Mouse (Mus musculus) neural tube, embryonic 15.5 days (tissue): ENCODE results near the gene Ptpn12. TPM values are rescaled to one million over a fixed set of nuclear protein-coding genes. Genes with fewer than 3 reads are reported as not detected.

Experiments used
- ATAC-seq: fragments of 200-750 bp; cut with Nextera tagmentation; 2 replicates; pipeline ENCODE4 v1.8.0; 2017; ENCODE audit warnings: mild to moderate bottlenecking, moderate TSS enrichment, moderate library complexity; ENCODE audit not compliant: low FRiP score
- H3K27ac ChIP-seq: fragments of 300-500 bp; sonication (generic); replicated peaks from 2 replicates; pipeline ENCODE4 v1.5.1; 2015; ENCODE audit warnings: mild to moderate bottlenecking, inconsistent platforms
- H3K27me3 ChIP-seq: fragments of 300-500 bp; sonication (generic); replicated peaks from 2 replicates; pipeline ENCODE4 v1.6.1; 2015; ENCODE audit warnings: inconsistent platforms
- H3K36me3 ChIP-seq: fragments of 300-500 bp; sonication (generic); 2 replicates; pipeline ENCODE4 v1.6.1; 2015; ENCODE audit warnings: inconsistent platforms
- H3K4me1 ChIP-seq: fragments of 300-500 bp; sonication (generic); 2 replicates; pipeline ENCODE4 v1.6.1; 2015; ENCODE audit warnings: inconsistent platforms
- H3K4me2 ChIP-seq: fragments of 300-500 bp; sonication (generic); 2 replicates; pipeline ENCODE4 v1.6.1; 2015; ENCODE audit warnings: inconsistent platforms, mild to moderate bottlenecking, moderate library complexity
- H3K4me3 ChIP-seq: fragments of 300-500 bp; sonication (generic); replicated peaks from 2 replicates; pipeline ENCODE4 v1.5.1; 2015; ENCODE audit warnings: mild to moderate bottlenecking, inconsistent platforms
- H3K9ac ChIP-seq: fragments of 300-500 bp; sonication (generic); replicated peaks from 2 replicates; pipeline ENCODE4 v1.6.1; 2015; ENCODE audit warnings: mild to moderate bottlenecking, inconsistent platforms
- H3K9me3 ChIP-seq: fragments of 300-500 bp; sonication (generic); replicated peaks from 2 replicates; pipeline ENCODE4 v1.6.1; 2016; ENCODE audit warnings: inconsistent platforms
- WGBS: fragments of 180-500 bp; shearing (Covaris S2); methylation state at CpG from one replicate; pipeline ENCODE4 v1.1.7; 2015; ENCODE audit warnings: mixed read lengths; 5-methylcytosine and 5-hydroxymethylcytosine counted together
- polyA plus RNA-seq: library from polyadenylated mRNA; unstranded; fragments of >200 nt; fragmentation: Nextera tagmentation; extraction: Ambion mirVana; gene quantifications from 2 replicates; pipeline ENCODE4 v1.2.1, GENCODE M21; 2015

Ptpn12 gene
- polyA plus RNA-seq, 1 experiment from 2014 or later: 21.8 TPM

- no peaks in the 10 kb centered on the region for H3K36me3 ChIP-seq
- no peak overlapping the region for H3K4me2 ChIP-seq
Observed at GRCm38 (mm10) chr5:20967942-20968341, 87.8 kb downstream of the Ptpn12 start.

GRCm38 (mm10) chr5:20964446-20964845 is 91.3 kb downstream of the Ptpn12 start:
- H3K36me3 ChIP-seq: no peaks in the 10 kb centered on the region
- no peak for ATAC-seq
- no peak overlapping the region for H3K9ac ChIP-seq
- 75% methylated on average over 6 of the region's 6 CpGs for WGBS
- no peak overlapping the region for H3K4me3 ChIP-seq
- no peak overlapping the region for H3K4me2 ChIP-seq
- H3K9me3 ChIP-seq: no peaks in the 10 kb centered on the region
- H3K27ac ChIP-seq: no peak overlapping the region
- H3K4me1 ChIP-seq: 0 out of 2 replicates have a peak, but pooled peaks cover 5% of the 10 kb centered on the region
- no peaks in the 10 kb centered on the region for H3K27me3 ChIP-seq

More at GRCm38 (mm10) chr5:20967942-20968341, 87.8 kb downstream of the Ptpn12 start:
- no peak overlapping the region for H3K27ac ChIP-seq
- H3K9me3 ChIP-seq: no peaks in the 10 kb centered on the region
- no peak overlapping the region for H3K4me3 ChIP-seq
- peak; percentile 51 for ATAC-seq
- H3K27me3 ChIP-seq: no peaks in the 10 kb centered on the region
- 38% methylated on average over 4 of the region's 4 CpGs for WGBS
- 0 out of 2 replicates have a peak, but pooled peaks cover 5% of the 10 kb centered on the region for H3K4me1 ChIP-seq
- no peak overlapping the region for H3K9ac ChIP-seq

GRCm38 (mm10) chr5:20963295-20963694 is 92.4 kb downstream of the Ptpn12 start:
- Histone ChIP-seq H3K4me2 (no peak overlapping the region), H3K9me3 (no peaks in the 10 kb centered on the region), H3K9ac (no peak overlapping the region), H3K27ac (no peak overlapping the region), H3K4me1 (0 out of 2 replicates have a peak, but pooled peaks cover 5% of the 10 kb centered on the region), H3K27me3 (no peaks in the 10 kb centered on the region), H3K36me3 (no peaks in the 10 kb centered on the region), H3K4me3 (no peak overlapping the region)
- peak; percentile 37; the same call in 1 of the 2 replicates for ATAC-seq
- WGBS: 69% methylated on average over 9 of the region's 9 CpGs

GRCm38 (mm10) chr5:20960927-20961326 is 94.8 kb downstream of the Ptpn12 start:
- 0 out of 2 replicates have a peak, but pooled peaks cover 2% of the 10 kb centered on the region for H3K4me1 ChIP-seq
- no peak overlapping the region for H3K27ac ChIP-seq
- 0 out of 2 replicates have a peak, but pooled peaks cover 4% of the 10 kb centered on the region for H3K9me3 ChIP-seq
- H3K4me3 ChIP-seq: no peak overlapping the region
- no peaks in the 10 kb centered on the region for H3K27me3 ChIP-seq
- 89% methylated on average over 2 of the region's 2 CpGs for WGBS
- ATAC-seq: no peak
- no peak overlapping the region for H3K4me2 ChIP-seq
- no peak overlapping the region for H3K9ac ChIP-seq
- no peaks in the 10 kb centered on the region; the same call in 1 of the 2 replicates for H3K36me3 ChIP-seq

- no peak within 1 kb of the TSS for H3K4me3 ChIP-seq
- H3K27me3 ChIP-seq: no peaks in the 10 kb centered on the region
- 0 out of 2 replicates have a peak, but pooled peaks cover 4% of the 10 kb centered on the region for H3K9me3 ChIP-seq
- no peak for ATAC-seq
- peaks cover 9% of the 10 kb centered on the region for H3K4me1 ChIP-seq
- no peaks in the 10 kb centered on the region; the same call in 1 of the 2 replicates for H3K36me3 ChIP-seq
- no peak within 1 kb of the TSS for H3K9ac ChIP-seq
- no peak within 1 kb of the TSS for H3K4me2 ChIP-seq
- H3K27ac ChIP-seq: no peak within 1 kb of the TSS
- WGBS: 95% methylated on average over 3 of the region's 3 CpGs
Observed at GRCm38 (mm10) chr5:20956298-20956697, 99.4 kb downstream of the Ptpn12 start, which contains the start of gene Rsbn1l. Rsbn1l (minus strand) TSS chr5:20956398.

GRCm38 (mm10) chr5:20955114-20955835 is 100.4 kb downstream of the Ptpn12 start:
- Histone ChIP-seq H3K4me3 (no peak overlapping the region), H3K9ac (no peak overlapping the region), H3K4me2 (no peak overlapping the region), H3K9me3 (0 out of 2 replicates have a peak, but pooled peaks cover 4% of the 10 kb centered on the region), H3K36me3 (no peaks in the 10 kb centered on the region; the same call in 1 of the 2 replicates), H3K27ac (no peak overlapping the region), H3K27me3 (no peaks in the 10 kb centered on the region), H3K4me1 (peaks cover 9% of the 10 kb centered on the region)
- no peak for ATAC-seq
- WGBS: 74% methylated on average over 13 of the region's 13 CpGs

- Histone ChIP-seq H3K9me3 (0 out of 2 replicates have a peak, but pooled peaks cover 4% of the 10 kb centered on the region), H3K36me3 (no peaks in the 10 kb centered on the region; the same call in 1 of the 2 replicates), H3K4me2 (peak overlapping the region; percentile 61), H3K9ac (peak overlapping the region; percentile 95), H3K27ac (peak overlapping the region; percentile 99), H3K27me3 (no peaks in the 10 kb centered on the region), H3K4me1 (peaks cover 20% of the 10 kb centered on the region), H3K4me3 (peak overlapping the region; percentile 74)
- 25% methylated on average over 9 of the region's 9 CpGs for WGBS
- ATAC-seq: no peak
Observed at GRCm38 (mm10) chr5:20952337-20952925, 103.3 kb downstream of the Ptpn12 start.

- H3K27ac ChIP-seq: peak overlapping the region; percentile 99
- 0 out of 2 replicates have a peak, but pooled peaks cover under 1% of the 10 kb centered on the region for H3K9me3 ChIP-seq
- no peaks in the 10 kb centered on the region; the same call in 1 of the 2 replicates for H3K36me3 ChIP-seq
- peak overlapping the region; percentile 67 for H3K4me2 ChIP-seq
- H3K27me3 ChIP-seq: no peaks in the 10 kb centered on the region
- H3K9ac ChIP-seq: peak overlapping the region; percentile 95
- under 1% methylated on average over 49 of the region's 51 CpGs for WGBS
- peaks cover 20% of the 10 kb centered on the region for H3K4me1 ChIP-seq
- peak; percentile 99 for ATAC-seq
- H3K4me3 ChIP-seq: peak overlapping the region; percentile 74
Observed at GRCm38 (mm10) chr5:20951666-20952281, 103.9 kb downstream of the Ptpn12 start.

- WGBS: under 1% methylated on average over 85 of the region's 88 CpGs
Observed at GRCm38 (mm10) chr5:20950855-20951650, 104.7 kb downstream of the Ptpn12 start.

GRCm38 (mm10) chr5:20950516-20950854 is 105.2 kb downstream of the Ptpn12 start:
- peak overlapping the region; percentile 67 for H3K4me2 ChIP-seq
- ATAC-seq: no peak
- under 1% methylated on average over 9 of the region's 9 CpGs for WGBS

More at GRCm38 (mm10) chr5:20950855-20951650, 104.7 kb downstream of the Ptpn12 start:
- Histone ChIP-seq H3K4me3 (peak overlapping the region; percentile 74), H3K27ac (peak overlapping the region; percentile 99), H3K9me3 (no peaks in the 10 kb centered on the region), H3K27me3 (no peaks in the 10 kb centered on the region), H3K4me1 (peaks cover 20% of the 10 kb centered on the region), H3K36me3 (no peaks in the 10 kb centered on the region), H3K4me2 (peak overlapping the region; percentile 67), H3K9ac (peak overlapping the region; percentile 95)
- ATAC-seq: peak; percentile 84

GRCm38 (mm10) chr5:20950093-20950492 is 105.6 kb downstream of the Ptpn12 start:
- Histone ChIP-seq H3K4me2 (peak overlapping the region; percentile 67), H3K4me1 (peaks cover 19% of the 10 kb centered on the region), H3K36me3 (no peaks in the 10 kb centered on the region), H3K9me3 (no peaks in the 10 kb centered on the region), H3K27me3 (no peaks in the 10 kb centered on the region), H3K27ac (no peak overlapping the region; the same call in 1 of the 2 replicates), H3K9ac (peak overlapping the region; percentile 95), H3K4me3 (peak overlapping the region; percentile 74)
- no peak for ATAC-seq
- WGBS: 3% methylated on average over 5 of the region's 5 CpGs

More at GRCm38 (mm10) chr5:20950516-20950854, 105.2 kb downstream of the Ptpn12 start:
- Histone ChIP-seq H3K4me3 (peak overlapping the region; percentile 74), H3K9ac (peak overlapping the region; percentile 95), H3K36me3 (no peaks in the 10 kb centered on the region), H3K27ac (peak overlapping the region; percentile 99), H3K27me3 (no peaks in the 10 kb centered on the region), H3K4me1 (peaks cover 20% of the 10 kb centered on the region), H3K9me3 (no peaks in the 10 kb centered on the region)
